Mouse (Mus musculus) embryonic facial prominence, embryonic 10.5 days (tissue): Measurements from ENCODE around the gene Zbtb4. TPM values are rescaled to one million over a fixed set of nuclear protein-coding genes. Genes with fewer than 3 reads are reported as not detected.

ENCODE experiments used
- DNase-seq: peaks from one replicate; pipeline ENCODE4 v3.0.0-alpha.2; 2017; ENCODE audit warnings: low spot score
- H3K27ac ChIP-seq: fragments of 300-500 bp; sonication (generic); replicated peaks from 2 replicates; pipeline ENCODE4 v1.5.1; 2016; ENCODE audit warnings: mild to moderate bottlenecking
- H3K27me3 ChIP-seq: fragments of 300-500 bp; sonication (generic); replicated peaks from 2 replicates; pipeline ENCODE4 v1.6.1; 2016; ENCODE audit warnings: low read depth, mild to moderate bottlenecking; ENCODE audit not compliant: poor library complexity, severe bottlenecking
- H3K36me3 ChIP-seq: fragments of 300-500 bp; sonication (generic); replicated peaks from 2 replicates; pipeline ENCODE4 v1.6.1; 2016; ENCODE audit warnings: mild to moderate bottlenecking, moderate library complexity
- H3K4me1 ChIP-seq: fragments of 300-500 bp; sonication (generic); 2 replicates; pipeline ENCODE4 v1.6.1; 2016
- H3K4me3 ChIP-seq: fragments of 300-500 bp; sonication (generic); 2 replicates; pipeline ENCODE4 v1.5.1; 2016; ENCODE audit warnings: mild to moderate bottlenecking, moderate library complexity
- H3K9me3 ChIP-seq: fragments of 300-500 bp; sonication (generic); 2 replicates; pipeline ENCODE4 v1.6.1; 2016; ENCODE audit warnings: mild to moderate bottlenecking
- WGBS: fragments of 180-500 bp; shearing (Covaris S2); methylation state at CpG from one replicate; pipeline ENCODE4 v1.1.7; 2016; 5-methylcytosine and 5-hydroxymethylcytosine counted together
- polyA plus RNA-seq: library from polyadenylated mRNA; unstranded; fragments of >200 nt; fragmentation: Nextera tagmentation; extraction: Ambion mirVana; gene quantifications from 2 replicates; pipeline ENCODE4 v1.2.1, GENCODE M21; 2016

The Zbtb4 gene
- polyA plus RNA-seq, 1 experiment from 2014 or later, result 1.0 TPM

- no peak for DNase-seq
- WGBS, result 65% methylated on average over 5 of the region's 5 CpGs
- Histone ChIP-seq H3K9me3 (no peaks in the 10 kb centered on the region), H3K27ac (no peak overlapping the region), H3K27me3 (peaks cover 63% of the 10 kb centered on the region), H3K4me3 (no peak overlapping the region), H3K36me3 (no peaks in the 10 kb centered on the region), H3K4me1 (peaks cover 17% of the 10 kb centered on the region)
Observed at GRCm38 (mm10) chr11:69793429-69793828, 27.7 kb downstream of the Zbtb4 start.

GRCm38 (mm10) chr11:69795168-69795982, 29.7 kb downstream of the Zbtb4 start, which contains the start of gene Chrnb1:
Gene Chrnb1 (minus strand): TSS chr11:69795943.
- Histone ChIP-seq H3K4me3 (peak within 1 kb of the TSS; percentile 64), H3K4me1 (peaks cover 25% of the 10 kb centered on the region), H3K27ac (peak within 1 kb of the TSS; percentile 66), H3K9me3 (no peaks in the 10 kb centered on the region), H3K36me3 (no peaks in the 10 kb centered on the region), H3K27me3 (peaks cover 83% of the 10 kb centered on the region)
- peak; percentile 93 for DNase-seq
- WGBS, result 2% methylated on average over 52 of the region's 52 CpGs

- peaks cover 89% of the 10 kb centered on the region for H3K27me3 ChIP-seq
- H3K9me3 ChIP-seq, result no peaks in the 10 kb centered on the region
- no peaks in the 10 kb centered on the region for H3K36me3 ChIP-seq
- H3K4me1 ChIP-seq, result peaks cover 32% of the 10 kb centered on the region
- peak overlapping the region; percentile 66; the same call in 1 of the 2 replicates for H3K27ac ChIP-seq
- 2% methylated on average over 13 of the region's 13 CpGs for WGBS
- H3K4me3 ChIP-seq, result peak overlapping the region; percentile 64
- DNase-seq, result no peak
Observed at GRCm38 (mm10) chr11:69795983-69796435, 30.3 kb downstream of the Zbtb4 start.

- DNase-seq, result no peak
- peaks cover 51% of the 10 kb centered on the region for H3K4me1 ChIP-seq
- H3K9me3 ChIP-seq, result no peaks in the 10 kb centered on the region
- no peak overlapping the region for H3K27ac ChIP-seq
- H3K36me3 ChIP-seq, result no peaks in the 10 kb centered on the region
- H3K4me3 ChIP-seq, result no peak overlapping the region
- peaks cover 100% of the 10 kb centered on the region for H3K27me3 ChIP-seq
- WGBS, result 77% methylated on average over 7 of the region's 7 CpGs
Observed at GRCm38 (mm10) chr11:69797924-69798323, 32.2 kb downstream of the Zbtb4 start.

DNA sequence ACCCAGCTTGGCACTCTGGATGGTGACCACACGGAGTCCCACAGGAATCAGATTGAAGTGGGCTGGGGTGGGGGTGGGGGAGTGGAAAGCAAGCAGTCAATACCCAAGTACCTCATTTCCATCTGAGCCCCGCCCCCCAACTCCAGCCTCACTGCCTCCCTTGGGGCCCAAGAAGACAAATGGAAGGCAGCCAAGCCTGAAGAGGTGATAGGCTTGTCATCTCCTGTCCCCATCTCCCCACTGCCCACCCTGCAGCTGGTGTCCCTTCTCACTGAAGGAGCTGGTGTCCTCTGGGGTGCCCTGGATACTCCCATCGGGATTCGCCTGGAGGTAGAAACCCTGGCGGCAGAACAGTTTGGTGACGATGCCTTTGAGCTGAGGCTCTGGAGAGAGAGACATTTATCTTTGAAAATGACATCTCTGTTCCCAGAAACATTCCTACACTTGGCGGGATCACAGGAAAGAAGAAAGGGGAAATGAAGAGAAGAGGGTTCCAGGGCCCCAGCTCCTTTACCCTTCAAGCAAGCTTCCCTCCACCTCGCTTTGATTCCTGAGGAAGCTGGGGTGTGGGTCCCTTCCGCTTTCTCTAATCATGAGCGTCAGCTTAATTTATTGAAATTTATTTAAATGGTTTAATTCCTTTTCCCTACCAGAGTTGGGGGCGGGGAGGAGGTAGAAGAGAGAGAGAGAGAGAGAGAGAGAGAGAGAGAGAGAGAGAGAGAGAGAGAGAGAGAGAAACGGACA, 33.9 kb downstream of the Zbtb4 start:
- Histone ChIP-seq H3K9me3 (no peaks in the 10 kb centered on the region), H3K36me3 (no peaks in the 10 kb centered on the region), H3K27me3 (peaks cover 100% of the 10 kb centered on the region), H3K4me1 (peaks cover 67% of the 10 kb centered on the region), H3K27ac (peak overlapping the region; percentile 91), H3K4me3 (peak overlapping the region; percentile 67)
- 23% methylated on average over 12 of the region's 12 CpGs for WGBS
- no peak for DNase-seq

GRCm38 (mm10) chr11:69800138-69800391, 34.4 kb downstream of the Zbtb4 start:
- Histone ChIP-seq H3K27ac (peak overlapping the region; percentile 91), H3K36me3 (no peaks in the 10 kb centered on the region), H3K27me3 (peaks cover 100% of the 10 kb centered on the region), H3K9me3 (no peaks in the 10 kb centered on the region), H3K4me3 (peak overlapping the region; percentile 67), H3K4me1 (peaks cover 72% of the 10 kb centered on the region)
- under 1% methylated on average over 11 of the region's 11 CpGs for WGBS
- DNase-seq, result no peak

DNA sequence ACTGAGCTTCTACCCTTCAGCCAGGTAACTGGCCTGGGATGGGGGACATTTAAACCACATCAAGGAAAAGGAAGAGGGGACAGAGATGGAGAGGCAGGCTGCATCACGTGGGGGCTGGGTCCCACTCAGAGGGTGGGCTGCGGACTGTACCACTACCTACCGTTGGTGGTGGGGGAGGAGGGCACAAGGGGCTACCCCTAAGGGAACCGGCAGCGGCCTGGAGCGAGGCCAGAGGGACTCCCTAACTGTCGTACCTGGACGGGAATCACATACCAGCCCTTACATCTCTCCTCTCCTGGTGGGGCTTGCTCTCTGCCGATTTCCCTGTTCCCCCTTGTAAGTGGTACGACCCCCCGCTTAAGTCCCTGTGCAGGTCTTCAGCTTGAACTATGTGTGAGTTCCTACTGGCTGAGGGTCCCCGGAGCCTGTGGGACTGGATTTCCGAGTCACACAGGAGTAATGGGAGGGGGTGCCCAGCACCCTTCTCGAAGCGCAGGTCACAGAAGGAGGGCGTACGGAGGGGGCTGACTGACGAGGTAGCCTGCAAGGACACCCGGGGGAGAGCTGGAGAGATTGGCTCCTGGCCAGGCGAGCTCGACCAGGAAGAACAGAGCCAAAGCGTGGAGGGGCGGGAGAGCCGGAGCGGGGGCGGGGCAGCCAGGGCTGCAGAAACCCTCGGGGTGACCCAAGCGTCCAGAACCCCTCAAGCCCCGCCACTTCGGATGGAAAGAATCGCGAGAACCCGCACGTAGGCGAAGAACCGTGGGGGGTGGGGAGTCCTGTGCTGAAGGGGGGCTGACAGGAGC, 34.9 kb downstream of the Zbtb4 start:
- peaks cover 100% of the 10 kb centered on the region for H3K27me3 ChIP-seq
- peak; percentile 88 for DNase-seq
- peaks cover 68% of the 10 kb centered on the region for H3K4me1 ChIP-seq
- H3K36me3 ChIP-seq, result no peaks in the 10 kb centered on the region
- H3K27ac ChIP-seq, result peak overlapping the region; percentile 91
- peak overlapping the region; percentile 67 for H3K4me3 ChIP-seq
- under 1% methylated on average over 36 of the region's 36 CpGs for WGBS
- H3K9me3 ChIP-seq, result no peaks in the 10 kb centered on the region

DNA sequence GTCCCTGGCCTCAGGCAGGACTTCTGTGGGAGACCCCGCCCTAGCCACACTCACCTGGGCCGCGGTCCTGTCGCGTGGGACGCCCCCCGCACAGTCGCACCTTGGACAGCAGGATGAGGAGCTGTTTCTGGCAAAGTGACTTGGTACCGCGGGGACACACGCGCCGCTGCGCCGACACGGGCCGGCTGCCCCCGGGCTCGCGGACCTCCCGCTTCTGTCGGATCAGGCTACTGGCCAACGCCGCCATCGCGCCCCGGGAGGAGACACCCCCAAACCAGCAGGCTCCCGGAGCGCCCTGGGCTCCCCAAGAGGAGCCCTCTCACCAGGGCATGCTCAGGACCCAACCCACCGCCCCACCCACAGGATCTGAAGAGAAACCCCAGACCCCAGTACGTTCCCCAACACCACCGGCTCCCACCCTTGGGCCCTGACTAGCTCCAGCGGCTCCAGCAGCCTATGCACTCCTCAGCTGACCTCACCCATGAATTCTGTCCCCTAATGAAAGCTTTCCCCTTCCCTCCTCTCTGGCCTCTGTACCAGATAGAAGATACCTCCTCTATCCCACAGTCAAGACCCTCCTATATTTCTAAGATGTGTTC, 35.8 kb downstream of the Zbtb4 start, which contains the start of gene Fgf11:
Gene Fgf11 (minus strand): TSS at position 479 of the 599 bp plus-strand sequence.
- peak within 1 kb of the TSS; percentile 67 for H3K4me3 ChIP-seq
- DNase-seq, result peak; percentile 43
- H3K4me1 ChIP-seq, result peaks cover 63% of the 10 kb centered on the region
- H3K27ac ChIP-seq, result peak within 1 kb of the TSS; percentile 91
- peaks cover 100% of the 10 kb centered on the region for H3K27me3 ChIP-seq
- WGBS, result 1% methylated on average over 33 of the region's 33 CpGs
- no peaks in the 10 kb centered on the region for H3K36me3 ChIP-seq
- H3K9me3 ChIP-seq, result no peaks in the 10 kb centered on the region; the same call in 1 of the 2 replicates

DNA sequence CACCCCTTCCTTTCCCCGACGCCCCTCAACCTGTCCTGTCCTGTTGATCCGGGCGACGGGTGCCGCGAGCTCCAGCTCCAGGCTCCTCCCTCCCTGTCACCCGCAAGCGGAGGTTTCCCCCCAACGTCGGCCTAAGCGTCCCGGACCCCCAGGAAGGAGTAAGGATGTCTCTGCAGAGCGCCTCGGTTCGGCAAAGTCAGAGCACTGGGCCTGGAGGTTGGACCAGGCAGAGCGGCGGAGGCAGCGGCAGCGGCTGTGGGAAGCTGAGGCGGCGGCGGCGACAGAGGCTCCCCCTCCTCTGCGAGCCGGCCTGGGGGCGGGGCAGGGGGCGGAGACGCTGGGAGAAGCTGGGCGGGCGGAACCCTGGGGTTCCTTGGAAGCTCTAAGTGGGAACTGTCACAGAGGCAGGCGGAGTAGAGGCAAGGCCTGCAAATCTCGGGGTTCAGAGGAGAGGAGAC, 37.0 kb downstream of the Zbtb4 start:
- Histone ChIP-seq H3K9me3 (no peaks in the 10 kb centered on the region; the same call in 1 of the 2 replicates), H3K27me3 (peaks cover 98% of the 10 kb centered on the region), H3K36me3 (no peaks in the 10 kb centered on the region), H3K27ac (peak overlapping the region; percentile 63), H3K4me1 (peaks cover 63% of the 10 kb centered on the region), H3K4me3 (peak overlapping the region; percentile 67)
- peak; percentile 86 for DNase-seq
- WGBS, result under 1% methylated on average over 33 of the region's 33 CpGs

DNA sequence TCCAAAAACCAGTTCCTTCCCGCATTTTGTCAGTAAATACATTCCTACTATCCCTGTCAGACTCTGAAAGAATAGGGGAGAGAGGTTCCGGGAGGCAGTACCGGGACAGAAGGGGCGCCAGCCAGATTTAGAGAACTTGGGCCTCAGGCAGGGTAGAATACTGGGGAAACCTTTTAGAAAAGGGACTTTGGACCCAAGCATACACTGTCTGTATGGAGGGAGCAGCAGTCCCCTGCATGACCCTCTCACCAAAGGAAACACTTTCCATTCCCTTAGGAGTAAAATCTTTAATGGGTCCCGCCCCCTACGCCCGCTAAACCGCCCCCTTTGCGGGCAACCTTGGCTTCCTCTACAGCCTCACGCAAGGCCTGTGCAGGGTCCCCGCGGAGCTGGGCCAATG, 37.6 kb downstream of the Zbtb4 start:
- peak overlapping the region; percentile 31 for H3K27ac ChIP-seq
- WGBS, result 2% methylated on average over 12 of the region's 12 CpGs
- peaks cover 92% of the 10 kb centered on the region for H3K27me3 ChIP-seq
- no peak for DNase-seq
- H3K36me3 ChIP-seq, result no peaks in the 10 kb centered on the region
- peak overlapping the region; percentile 67 for H3K4me3 ChIP-seq
- H3K4me1 ChIP-seq, result peaks cover 63% of the 10 kb centered on the region
- H3K9me3 ChIP-seq, result no peaks in the 10 kb centered on the region; the same call in 1 of the 2 replicates

DNA sequence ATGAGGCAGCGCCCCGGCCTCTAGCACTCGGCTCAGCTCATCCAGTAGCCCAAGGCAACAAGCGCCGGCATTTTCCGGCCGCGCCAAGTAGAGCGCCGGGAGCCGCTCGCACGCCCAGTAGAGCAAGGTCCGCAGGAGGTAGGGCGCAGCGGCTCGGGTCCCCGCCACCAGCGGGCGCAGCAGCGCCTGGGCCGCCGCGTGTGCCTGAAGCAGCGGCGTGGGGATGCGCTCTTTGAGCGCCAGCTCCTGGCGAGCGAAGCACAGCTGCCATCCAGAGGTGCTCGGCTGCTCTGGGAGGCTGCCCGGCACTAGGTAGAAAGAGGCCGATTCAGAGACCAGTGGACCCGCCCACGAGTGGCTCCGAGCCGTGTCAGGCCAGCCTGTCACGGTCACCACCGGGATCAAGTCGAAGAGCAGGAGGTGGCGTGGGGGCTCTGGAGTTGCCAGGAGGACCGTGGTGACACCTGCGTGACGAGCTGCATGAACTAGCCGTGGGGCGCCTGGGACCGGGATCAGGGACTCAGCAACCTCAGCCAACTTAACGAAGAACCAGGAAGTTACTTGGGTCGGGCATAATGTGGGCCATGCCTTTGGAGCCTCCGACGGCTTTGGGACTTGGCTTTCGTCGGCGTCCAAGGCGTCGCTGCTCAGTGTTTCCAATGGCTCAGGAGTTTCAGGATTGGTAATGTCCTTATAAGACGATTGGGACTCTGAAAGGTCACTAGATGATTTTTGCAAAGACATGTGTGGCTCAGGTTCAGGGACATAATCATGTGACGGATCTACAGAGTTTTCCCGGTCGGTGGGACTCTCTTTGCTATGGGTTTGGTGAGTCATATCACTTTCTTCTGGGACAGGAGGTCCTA, 38.3 kb downstream of the Zbtb4 start:
- no peaks in the 10 kb centered on the region for H3K36me3 ChIP-seq
- peak overlapping the region; percentile 31 for H3K27ac ChIP-seq
- WGBS, result 1% methylated on average over 60 of the region's 60 CpGs
- DNase-seq, result peak; percentile 84
- peaks cover 85% of the 10 kb centered on the region for H3K27me3 ChIP-seq
- H3K9me3 ChIP-seq, result no peaks in the 10 kb centered on the region; the same call in 1 of the 2 replicates
- H3K4me1 ChIP-seq, result peaks cover 61% of the 10 kb centered on the region
- H3K4me3 ChIP-seq, result peak overlapping the region; percentile 67
